Mouse (Mus musculus): ENCODE data around the gene Il9r.
A peak's percentile ranks its signal among the peaks of the same experiment; 100 is the strongest.

The Il9r gene

DNA sequence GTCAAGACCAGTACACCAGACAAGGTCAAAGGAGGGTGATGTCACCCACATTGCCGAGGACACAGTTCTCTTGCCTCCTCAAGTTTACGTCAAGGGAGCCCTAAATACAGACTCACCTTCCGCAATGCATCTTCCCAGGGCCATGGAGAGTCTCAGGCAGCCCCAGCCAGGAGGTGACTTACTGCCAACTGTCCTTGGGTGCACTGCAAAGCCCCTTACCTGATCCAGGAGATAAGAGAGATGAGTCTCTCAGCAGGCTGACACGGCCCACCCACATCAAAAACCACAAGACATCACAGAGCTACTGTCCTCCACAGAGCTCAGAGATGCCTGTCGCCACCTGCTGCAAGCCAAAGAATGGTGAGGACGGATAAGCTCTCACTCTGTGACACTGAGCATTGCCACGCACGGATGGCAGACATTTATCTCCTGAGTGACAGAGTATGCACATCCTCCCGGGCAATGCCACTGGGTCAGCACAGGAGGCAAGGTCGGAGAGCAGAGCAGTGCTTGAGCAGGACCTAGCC, at the start of gene Il9r:
TSS of gene Il9r (minus strand) at position 205 of the 527 bp plus-strand sequence.
- no peak for DNase-seq (ENCODE audit: low spot score)

DNA sequence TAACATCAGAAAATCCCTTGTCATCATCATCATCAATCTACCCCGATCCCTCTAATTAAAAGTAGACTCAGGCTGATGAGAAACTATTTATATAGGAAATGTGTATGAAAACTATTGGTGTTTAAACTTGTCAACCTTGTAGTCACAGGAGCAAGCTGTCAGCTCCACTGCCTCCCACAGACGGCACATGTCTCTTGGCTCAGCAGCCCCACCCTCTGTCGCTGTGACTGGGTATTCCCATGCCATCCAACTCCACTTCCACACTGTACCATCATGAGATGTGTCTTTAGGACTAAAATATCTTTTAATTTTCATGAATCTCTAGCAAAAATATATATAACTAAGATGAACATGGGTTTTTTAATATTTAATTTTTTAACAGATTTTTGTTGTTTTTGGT, 48.3 kb upstream of the Il9r start:
- DNase-seq (ENCODE audit: low spot score) = no peak

DNA sequence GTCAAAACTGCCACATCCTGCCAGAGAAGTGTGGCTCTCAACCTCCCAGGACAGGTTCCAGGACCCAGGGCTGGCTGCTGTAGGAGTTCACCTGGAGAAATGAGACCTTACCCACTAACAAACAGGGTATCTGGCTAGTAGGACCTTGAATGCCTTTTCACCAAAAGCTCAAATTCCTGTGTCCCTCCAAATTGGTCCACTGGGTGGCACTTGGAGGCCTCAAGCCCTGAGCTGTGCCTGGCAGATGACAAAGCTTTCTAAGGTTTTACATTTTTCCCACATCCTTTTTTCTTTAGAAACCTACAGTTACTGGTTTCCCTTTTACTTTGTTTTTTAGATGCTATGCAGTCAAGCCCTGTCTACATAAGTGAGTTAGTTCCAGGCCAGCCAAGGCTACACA, 47.0 kb upstream of the Il9r start:
- DNase-seq (ENCODE audit: low spot score) = no peak

DNA sequence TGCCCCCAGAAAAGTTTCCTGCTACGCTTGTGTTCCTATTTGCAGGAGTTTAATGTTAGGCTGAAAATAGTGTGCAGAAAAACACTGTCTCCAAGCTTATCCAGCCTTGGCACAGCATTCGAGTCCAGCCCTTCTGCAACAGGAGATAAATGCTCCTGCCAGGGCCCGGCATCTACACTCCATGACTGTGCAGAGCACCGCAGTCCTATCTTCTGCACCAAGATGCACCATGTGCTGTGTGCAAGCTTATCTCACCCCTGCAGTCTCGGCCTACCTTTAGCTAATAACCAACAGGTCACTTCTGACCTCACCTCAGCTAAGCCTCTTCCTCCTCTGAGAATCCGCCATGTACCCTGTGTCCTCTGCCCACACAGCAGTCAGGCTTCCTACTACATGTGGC, 45.5 kb upstream of the Il9r start:
- DNase-seq (ENCODE audit: low spot score) = no peak

DNA sequence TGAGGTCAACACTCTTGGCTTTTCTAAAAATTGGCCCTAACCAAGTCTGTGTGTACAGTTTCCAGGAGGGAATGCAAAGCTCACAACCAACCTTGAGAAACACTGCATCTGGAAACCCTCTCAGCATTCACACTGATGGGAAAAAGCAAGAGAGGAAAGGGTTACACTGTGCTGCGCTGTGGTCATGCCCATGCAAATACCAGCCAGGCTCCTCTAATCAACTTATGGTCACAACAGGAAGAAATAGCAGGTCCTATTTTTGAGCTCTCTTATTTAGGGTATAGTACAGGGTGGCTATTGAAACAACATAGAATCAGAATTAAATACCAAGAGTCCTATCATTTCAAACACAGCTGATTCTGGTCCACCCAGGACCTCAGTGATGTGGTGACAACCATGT, 44.5 kb upstream of the Il9r start:
- DNase-seq (ENCODE audit: low spot score) = no peak

DNA sequence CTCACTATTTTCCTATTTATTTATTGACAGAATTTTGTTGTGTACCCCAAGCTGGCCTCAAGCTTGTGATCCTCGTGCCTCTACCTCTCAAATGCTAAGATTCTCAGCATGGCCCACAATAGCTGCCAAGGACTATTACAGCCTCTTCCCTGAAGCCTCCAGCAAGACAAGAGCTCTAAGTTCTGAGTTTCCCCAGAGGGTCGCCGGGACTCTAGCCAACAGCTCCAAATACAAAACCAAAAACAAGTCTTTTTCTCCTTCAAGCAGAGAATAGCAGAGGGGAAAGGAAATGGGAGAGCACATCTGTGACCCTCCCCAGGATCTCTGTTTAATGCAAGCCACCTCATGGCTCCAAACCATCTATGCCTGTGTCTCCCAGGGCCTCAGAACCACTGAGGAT, 44.0 kb upstream of the Il9r start:
- DNase-seq (ENCODE audit: low spot score) = no peak

DNA sequence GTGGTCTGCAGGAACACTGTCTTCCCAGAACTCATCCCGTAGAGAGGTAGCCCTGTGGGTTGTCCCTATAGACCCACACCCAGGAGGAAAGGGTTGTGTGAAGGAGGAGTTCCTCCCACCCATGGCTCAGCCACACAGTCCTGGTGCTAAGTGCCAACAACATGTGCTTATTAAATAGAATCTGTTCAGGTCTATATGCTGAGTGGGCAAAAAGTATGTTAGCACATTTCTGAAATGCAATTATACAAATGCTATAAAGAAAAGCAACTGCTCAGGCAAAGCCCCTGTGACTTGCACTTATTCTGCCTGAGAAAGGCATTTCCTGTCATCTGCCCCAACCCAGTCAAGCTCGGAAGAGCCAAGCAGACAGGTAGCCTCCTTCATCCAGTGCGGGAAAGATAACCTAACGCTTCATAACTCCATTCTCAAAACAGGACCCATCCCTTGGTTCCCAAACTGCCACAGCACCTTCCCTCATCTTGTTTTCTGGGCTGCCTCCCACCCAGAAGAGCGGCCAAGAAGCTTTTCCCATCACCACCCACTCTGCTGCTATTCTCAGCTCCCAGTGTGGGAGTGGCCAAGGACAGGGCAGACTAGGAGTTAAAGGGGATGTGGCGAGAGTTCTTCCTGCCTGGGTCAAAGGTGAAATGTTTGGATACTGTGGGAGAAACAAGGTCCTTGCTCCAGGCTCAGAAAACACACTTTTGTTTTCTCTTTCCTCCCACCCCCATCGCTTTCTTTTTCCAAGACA, 43.3 kb upstream of the Il9r start:
- DNase-seq (ENCODE audit: low spot score) = no peak

DNA sequence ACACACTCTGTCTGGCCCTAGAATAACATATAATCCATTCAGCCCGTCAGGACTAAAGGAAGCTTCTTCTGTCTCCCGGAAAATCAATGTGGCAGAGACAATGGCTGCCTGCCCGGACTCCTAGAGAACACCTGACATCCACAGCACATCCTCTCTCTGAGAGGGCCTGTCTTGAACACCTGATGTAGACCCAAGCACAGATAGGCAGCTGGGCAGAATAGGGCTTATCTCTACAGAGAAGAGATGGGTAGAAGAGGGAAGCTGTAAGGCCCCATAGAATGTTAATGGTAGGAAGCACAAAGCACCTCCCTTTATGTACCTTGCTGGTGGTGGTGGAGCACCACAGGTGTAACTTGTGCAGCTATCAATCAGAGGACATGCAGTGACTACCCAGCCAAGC, 42.1 kb upstream of the Il9r start:
- no peak for DNase-seq (ENCODE audit: low spot score)

DNA sequence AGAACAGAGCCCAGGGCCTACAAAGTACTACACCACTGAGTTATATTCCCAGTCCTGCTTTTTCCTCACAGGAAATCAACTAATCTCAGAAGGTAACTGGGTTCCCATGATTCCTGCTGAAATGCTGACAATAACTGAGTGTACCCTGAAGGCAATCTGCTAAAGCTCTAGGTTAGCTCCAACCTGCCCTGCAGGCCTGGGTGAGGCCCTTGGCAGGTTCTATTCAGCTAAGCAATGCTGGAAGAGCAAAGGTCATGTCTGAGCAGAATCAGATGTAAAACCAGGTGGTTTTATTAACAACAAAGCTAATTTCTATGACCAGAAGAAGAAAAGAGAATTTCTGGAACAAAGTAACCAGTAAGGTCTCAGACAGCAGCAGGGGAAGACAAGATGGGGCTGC, 41.3 kb upstream of the Il9r start:
- DNase-seq (ENCODE audit: low spot score) = no peak

DNA sequence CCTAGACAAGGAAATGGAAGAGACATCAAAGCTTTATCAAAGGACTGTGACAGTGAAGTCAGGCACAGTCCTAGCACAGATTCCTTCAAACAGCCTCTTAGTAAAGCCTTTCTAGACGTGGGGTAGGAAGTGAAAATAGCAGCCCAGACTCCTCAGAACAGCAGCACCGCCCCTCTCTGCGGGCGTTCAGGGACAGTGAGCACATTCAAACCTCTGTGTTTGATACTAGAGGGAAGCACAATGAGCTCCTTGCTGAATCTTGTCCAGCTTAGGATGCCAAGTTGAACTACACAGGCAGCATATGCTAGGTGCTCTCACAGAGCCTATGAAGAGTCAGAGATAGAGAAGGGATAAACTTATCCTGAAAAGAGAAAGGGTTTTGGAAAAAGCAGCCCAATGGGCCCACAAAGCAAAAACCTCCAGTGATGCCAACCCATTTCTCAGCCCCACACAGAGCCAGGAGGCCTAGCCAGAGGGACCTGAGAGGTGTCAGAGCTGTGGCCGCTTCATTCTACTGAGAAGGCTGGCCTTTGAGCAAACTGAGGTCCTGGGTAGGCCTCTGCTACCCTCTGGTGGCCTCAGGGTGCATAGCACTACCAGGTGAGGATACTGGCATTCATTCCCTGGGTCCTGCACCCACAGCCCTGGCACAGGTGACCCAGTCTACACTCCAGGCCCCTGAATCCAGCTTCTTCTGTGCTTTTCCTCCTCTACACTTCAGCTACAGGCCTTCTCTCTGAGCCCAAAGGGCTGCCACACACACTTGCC, 38.2 kb upstream of the Il9r start:
- peak; percentile 80 for DNase-seq (ENCODE audit: low spot score)

DNA sequence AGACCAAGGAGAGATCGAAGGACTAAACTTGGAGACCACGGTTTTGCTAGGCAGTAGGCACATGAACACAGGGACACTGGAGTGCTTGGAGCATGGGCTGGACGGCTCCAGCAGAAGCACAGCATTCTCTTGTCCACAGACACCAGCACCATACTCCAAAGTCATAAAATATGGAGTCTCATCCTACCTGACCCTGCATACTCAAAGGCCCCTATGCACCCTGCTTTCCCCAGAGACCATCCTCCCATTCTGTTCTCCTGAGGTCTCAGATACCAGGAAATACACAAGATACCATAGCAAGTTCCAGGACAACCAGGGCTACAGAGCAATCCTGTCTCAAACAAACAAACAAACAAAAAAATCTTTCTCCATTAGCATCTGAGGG, 37.3 kb upstream of the Il9r start:
- DNase-seq (ENCODE audit: low spot score) = no peak

DNA sequence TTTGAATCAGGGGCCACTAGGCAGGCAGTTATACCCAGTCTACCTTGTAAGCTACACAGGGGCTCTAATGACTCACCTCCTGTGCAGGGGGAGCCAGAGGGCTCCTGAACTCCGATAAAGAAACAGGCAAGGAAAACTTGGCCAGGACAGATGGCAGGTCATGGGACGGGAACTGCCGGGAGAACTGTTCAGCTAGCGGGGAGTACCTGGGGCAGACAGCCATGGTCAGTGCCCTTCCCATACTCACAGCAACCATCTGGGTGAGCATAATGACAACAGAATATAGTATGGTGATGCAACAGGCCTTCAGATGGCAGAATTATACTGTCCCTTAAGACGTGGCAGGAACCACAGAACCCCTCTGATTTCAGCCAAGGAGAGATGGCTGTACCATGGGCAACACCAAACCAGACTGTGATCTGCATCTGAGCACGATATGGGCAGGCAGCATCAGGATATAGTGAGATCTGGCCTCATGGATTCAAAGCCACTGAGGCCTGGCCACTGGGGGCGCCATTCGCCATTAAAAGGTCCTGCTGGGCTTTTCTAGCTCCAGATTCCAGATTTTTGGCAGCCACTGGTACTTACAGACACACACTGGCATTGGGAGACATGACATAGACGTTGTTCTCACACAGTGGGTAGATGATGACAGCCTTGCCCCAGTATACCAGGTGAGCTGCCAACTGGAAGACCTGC, 36.8 kb upstream of the Il9r start:
- peak; percentile 66 for DNase-seq (ENCODE audit: low spot score)

DNA sequence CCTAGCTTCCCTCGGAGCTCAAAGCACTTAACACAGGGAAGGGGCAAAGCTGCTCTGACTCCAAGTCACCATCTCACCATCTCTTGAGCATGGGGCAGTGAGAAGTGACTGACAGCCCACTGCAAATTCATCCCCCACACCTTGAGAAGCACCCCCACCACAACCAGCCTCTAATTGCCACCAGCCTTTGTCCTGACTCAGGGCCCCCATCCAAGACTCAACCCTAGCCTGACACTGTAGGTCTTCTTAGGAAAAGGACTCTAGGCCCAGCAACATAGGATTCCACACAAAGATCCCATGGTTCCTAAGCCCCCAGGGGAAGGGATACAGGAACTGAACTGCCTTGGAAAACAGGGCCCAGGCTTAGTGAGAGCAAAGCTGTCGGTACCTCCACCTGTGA, 36.1 kb upstream of the Il9r start:
- DNase-seq (ENCODE audit: low spot score) = no peak

DNA sequence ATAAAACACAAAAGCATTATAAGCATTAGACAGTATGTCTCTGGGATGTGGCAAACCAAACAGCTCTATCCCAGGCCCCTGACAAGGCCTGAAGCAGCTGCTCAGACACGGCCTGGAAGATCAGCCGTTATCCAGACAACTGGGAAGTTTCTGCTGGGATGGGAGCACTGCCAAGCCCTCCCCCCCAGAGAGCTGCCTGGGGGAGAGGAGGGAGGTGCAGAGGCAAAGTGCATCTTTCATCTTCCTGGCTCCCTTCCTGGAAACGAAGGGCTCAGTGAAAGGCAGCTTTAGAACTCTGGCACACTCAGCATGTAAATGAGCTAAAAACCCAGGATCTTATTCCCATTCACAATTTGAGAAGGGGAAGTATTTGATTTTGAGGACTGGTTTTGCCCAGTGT, 35.6 kb upstream of the Il9r start:
- DNase-seq (ENCODE audit: low spot score) = peak; percentile 57

DNA sequence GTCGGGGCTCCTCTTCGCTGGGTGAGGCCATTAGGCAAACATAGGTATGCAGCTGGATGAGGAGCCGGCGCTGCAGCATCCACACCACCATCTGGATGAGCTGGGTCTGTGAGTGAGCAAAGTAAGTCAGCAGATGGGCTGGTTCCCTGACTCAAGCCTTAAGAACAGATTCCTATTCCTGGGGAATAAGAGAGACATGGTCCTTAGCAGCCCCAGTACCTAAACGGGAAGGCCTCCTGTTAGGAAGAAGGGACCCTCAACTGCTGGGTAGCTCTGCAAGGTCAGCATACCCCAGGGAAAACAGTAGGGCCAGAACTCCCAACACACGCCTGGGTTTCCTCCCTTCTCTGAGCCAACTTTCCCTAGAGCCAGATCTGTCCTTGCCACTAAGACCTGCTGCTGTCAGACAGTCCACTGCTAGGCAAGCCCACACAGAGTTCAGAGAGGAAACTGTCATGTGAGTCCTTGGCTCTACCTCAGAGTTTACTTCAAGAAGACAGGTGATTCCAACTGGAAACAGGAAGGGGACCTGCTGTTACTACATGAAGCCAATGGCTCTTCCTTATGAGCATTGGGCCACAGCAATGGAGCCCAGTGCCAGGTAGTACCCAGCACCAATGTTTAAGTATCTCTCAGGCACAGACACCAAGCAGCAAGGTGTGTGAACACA, 34.9 kb upstream of the Il9r start:
- DNase-seq (ENCODE audit: low spot score) = no peak

DNA sequence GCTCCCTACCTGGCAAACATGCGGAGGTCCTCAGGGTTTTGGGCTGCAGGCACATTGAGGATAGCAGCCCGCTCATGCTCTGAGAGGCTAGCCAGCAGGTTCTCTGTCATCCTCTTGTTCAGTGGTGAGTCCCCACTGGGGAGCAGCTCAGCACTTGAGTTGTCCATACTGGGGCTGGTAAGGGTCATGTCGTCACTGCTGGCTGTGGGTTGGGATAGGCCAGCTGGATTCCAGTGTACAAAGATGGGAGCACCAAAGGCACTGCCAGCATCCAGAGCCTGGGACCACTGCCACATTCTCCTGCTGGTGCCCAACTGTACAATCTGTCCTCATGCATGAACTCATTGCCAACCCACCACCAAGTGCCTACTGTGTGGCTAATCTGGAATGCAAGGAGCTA, 33.8 kb upstream of the Il9r start:
- DNase-seq (ENCODE audit: low spot score) = peak; percentile 48

DNA sequence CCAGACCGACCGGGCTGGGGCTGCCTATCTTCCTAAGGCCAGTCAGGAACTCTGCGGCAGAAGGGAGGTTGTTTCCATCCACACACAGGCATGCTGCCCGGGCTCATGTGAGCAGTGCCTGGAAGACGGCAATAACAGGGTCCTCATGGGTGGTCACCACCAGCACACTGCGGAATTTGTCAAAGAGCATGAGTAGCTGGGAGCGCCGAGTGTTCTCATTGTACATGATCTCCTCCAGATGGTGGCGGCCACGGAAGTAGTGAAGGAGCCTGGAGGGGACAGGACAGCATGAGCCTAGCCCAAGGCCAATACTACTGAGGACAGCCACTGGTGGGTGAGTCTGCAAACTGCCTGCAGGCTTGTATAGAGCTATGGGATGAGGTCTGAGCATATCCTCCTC, 32.8 kb upstream of the Il9r start:
- no peak for DNase-seq (ENCODE audit: low spot score)

DNA sequence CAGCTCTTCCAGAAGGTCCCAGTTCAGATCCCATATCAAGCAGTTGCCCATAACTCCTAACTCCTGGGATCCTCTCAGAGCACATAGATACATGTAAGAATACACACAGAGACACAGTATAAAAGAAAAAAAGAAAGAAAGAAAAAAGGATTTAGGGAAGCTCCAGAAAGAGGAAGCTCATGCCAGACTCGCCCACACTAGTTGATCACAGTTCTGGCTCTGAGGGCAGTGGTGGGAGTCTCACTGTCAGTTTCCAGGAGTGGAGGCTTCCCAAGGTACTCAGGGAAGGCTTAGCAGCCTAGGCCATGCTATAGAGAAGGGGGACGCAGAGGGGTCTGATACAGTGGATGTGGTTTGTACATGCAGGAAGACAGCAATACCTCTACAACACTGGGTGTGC, 31.0 kb upstream of the Il9r start:
- DNase-seq (ENCODE audit: low spot score) = peak; percentile 49

DNA sequence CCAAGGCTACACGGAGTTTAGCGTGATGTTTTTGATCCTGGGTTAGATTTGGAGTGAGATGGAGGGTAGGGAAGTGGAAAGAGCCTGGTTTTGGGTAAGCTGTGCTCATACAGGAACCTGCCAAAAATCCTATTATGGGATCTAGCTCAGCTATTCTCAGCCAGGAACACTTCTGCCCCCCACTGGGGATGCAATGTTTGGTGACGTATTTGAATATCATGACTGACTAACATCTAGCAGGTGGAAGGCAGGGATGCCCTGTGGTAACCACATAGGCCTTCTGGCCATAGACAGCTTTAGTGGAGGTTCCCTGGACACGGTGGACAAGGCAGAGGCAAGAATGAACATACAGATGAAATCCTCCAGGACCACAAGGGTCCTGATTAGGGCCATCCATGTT, 30.1 kb upstream of the Il9r start:
- DNase-seq (ENCODE audit: low spot score) = peak; percentile 65

DNA sequence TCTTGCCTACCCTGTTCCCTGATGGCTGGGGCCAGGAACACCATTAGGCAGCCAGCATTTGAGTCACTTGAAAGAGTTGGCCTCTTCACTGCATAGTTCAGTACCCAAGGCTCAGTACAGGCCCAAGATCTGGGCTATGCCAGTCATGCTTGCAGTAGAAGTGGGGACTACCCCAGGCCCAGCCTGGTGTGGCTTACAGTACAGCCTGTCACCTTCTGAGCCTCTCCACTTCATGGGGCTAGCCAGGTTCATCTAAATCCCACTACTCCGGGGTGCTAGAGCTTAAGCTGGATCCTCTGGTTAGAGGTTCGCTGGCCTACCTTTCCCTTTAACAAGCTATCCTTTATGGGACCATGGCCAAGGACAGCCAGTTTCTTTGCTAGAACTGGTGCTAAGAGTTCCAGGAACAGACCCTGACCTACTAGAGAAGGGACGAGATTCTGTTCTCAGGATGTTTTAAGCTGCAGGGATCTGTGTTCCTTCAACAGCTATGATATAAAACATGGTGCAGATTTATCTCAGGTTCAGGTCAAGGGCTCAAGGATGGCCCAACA, 28.3 kb upstream of the Il9r start:
- DNase-seq (ENCODE audit: low spot score) = no peak

DNA sequence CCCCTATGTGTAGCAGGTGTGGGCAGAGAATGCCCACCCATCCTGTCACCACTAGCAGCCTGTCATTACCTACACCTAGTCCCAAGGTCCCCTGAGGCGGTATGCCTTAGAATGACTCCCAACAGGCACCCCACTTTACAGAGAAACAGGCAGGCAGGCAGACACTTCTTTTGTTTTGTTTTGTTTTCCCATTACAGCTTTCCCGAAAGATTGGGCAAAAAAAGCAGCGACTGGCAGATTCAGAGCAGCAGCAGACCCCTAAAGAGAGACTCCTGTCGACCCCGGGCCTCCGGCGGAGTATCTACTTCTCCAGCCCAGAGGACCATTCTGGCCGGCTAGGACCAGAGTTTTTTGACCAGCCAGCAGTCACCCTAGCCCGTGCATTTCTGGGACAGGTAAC, 27.5 kb upstream of the Il9r start:
- no peak for DNase-seq (ENCODE audit: low spot score)

DNA sequence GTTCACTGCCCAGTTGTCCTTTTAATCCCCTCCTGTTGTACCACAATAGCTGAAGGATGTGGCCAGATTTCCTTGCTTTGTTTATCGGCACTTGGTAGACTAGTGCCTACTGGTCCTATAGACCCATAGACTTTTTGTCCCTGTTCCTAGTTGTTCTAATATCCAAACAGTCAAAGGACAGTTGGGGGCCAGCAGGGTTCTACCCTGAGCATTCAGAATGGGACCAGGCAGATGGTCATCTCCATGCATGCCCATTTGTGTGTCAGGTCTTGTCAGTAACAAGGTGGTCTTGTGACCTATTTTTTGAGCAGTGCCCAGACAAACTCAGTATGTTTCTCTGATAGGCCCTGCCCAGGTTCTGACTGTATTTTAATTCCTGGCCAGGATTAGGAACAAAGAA, 27.0 kb upstream of the Il9r start:
- DNase-seq (ENCODE audit: low spot score) = no peak
